Mouse (Mus musculus) limb, embryonic 10.5 days (tissue): ENCODE results near the gene Efcc1. TPM values are rescaled to one million over a fixed set of nuclear protein-coding genes. Genes with fewer than 3 reads are reported as not detected.
"Not testable (repeated sequence)": the region's sequence is repeated elsewhere in the genome, so short reads cannot be mapped to it uniquely, and the experiment has no call there.

Experiments
- DNase-seq: peaks from one replicate; pipeline ENCODE4 v3.0.0-alpha.2; 2017; ENCODE audit warnings: low spot score
- H3K27ac ChIP-seq: fragments of 300-500 bp; sonication (generic); 2 replicates; pipeline ENCODE4 v1.5.1; 2016; ENCODE audit warnings: mild to moderate bottlenecking
- H3K27me3 ChIP-seq: fragments of 300-500 bp; sonication (generic); 2 replicates; pipeline ENCODE4 v1.6.1; 2016; ENCODE audit warnings: low read depth, mild to moderate bottlenecking; ENCODE audit not compliant: poor library complexity, severe bottlenecking
- H3K36me3 ChIP-seq: fragments of 300-500 bp; sonication (generic); 2 replicates; pipeline ENCODE4 v1.6.1; 2016; ENCODE audit warnings: mild to moderate bottlenecking, moderate library complexity
- H3K4me1 ChIP-seq: fragments of 300-500 bp; sonication (generic); 2 replicates; pipeline ENCODE4 v1.6.1; 2016
- H3K4me3 ChIP-seq: fragments of 300-500 bp; sonication (generic); 2 replicates; pipeline ENCODE4 v1.5.1; 2016; ENCODE audit warnings: mild to moderate bottlenecking, moderate library complexity
- H3K9me3 ChIP-seq: fragments of 300-500 bp; sonication (generic); replicated peaks from 2 replicates; pipeline ENCODE4 v1.6.1; 2016; ENCODE audit warnings: mild to moderate bottlenecking
- WGBS: fragments of 180-500 bp; shearing (Covaris S2); methylation state at CpG from one replicate; pipeline ENCODE4 v1.1.7; 2016; 5-methylcytosine and 5-hydroxymethylcytosine counted together
- polyA plus RNA-seq: library from polyadenylated mRNA; unstranded; fragments of >200 nt; fragmentation: Nextera tagmentation; extraction: Ambion mirVana; gene quantifications from 2 replicates; pipeline ENCODE4 v1.2.1, GENCODE M21; 2016

Gene Efcc1
- polyA plus RNA-seq, 1 experiment from 2014 or later: 0.18 TPM

- no peaks in the 10 kb centered on the region for H3K9me3 ChIP-seq
- H3K4me1 ChIP-seq: no peaks in the 10 kb centered on the region
- no peak overlapping the region for H3K27ac ChIP-seq
- 89% methylated on average over 2 of the region's 2 CpGs for WGBS
- H3K36me3 ChIP-seq: no peaks in the 10 kb centered on the region
- no peak for DNase-seq
- no peak overlapping the region for H3K4me3 ChIP-seq
- H3K27me3 ChIP-seq: no peaks in the 10 kb centered on the region
Observed at GRCm38 (mm10) chr6:87748078-87748477, 17.4 kb downstream of the Efcc1 start.

DNA sequence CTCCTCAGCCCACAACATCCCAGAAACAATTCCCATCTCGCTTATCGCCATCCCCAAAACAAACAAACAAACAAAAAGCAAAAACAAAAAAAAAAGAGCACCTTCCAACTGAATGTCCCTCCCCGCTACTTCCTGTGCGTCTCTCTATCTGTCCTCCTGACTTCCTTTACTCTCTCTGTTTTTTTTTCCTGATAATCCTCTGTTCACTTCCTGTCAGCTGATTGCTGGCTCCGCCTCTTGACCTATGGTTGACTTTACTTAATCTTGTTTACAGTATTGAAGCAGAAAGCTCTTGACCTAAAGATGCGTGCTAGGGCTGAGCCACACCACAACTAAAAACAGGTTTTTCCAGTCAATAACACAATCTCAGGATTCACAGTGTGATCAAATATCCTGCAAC is 17.9 kb downstream of the Efcc1 start:
- no peaks in the 10 kb centered on the region for H3K9me3 ChIP-seq
- no peaks in the 10 kb centered on the region for H3K36me3 ChIP-seq
- no peaks in the 10 kb centered on the region for H3K27me3 ChIP-seq
- DNase-seq: no peak
- no peak overlapping the region for H3K27ac ChIP-seq
- H3K4me1 ChIP-seq: no peaks in the 10 kb centered on the region
- H3K4me3 ChIP-seq: no peak overlapping the region
- WGBS: 89% methylated on average over 6 of the region's 6 CpGs

GRCm38 (mm10) chr6:87750184-87750910 is 19.7 kb downstream of the Efcc1 start:
- WGBS: 85% methylated on average over 8 of the region's 8 CpGs

GRCm38 (mm10) chr6:87751574-87751973 is 20.9 kb downstream of the Efcc1 start:
- Histone ChIP-seq H3K9me3 (no peaks in the 10 kb centered on the region), H3K4me1 (0 out of 2 replicates have a peak, but pooled peaks cover 3% of the 10 kb centered on the region), H3K27me3 (no peaks in the 10 kb centered on the region), H3K27ac (no peak overlapping the region), H3K36me3 (no peaks in the 10 kb centered on the region), H3K4me3 (no peak overlapping the region)
- 89% methylated on average over 6 of the region's 6 CpGs for WGBS
- DNase-seq: no peak

More at GRCm38 (mm10) chr6:87750184-87750910, 19.7 kb downstream of the Efcc1 start:
- H3K9me3 ChIP-seq: no peaks in the 10 kb centered on the region
- no peak overlapping the region for H3K27ac ChIP-seq
- DNase-seq: no peak
- H3K4me3 ChIP-seq: no peak overlapping the region
- no peaks in the 10 kb centered on the region for H3K36me3 ChIP-seq
- H3K4me1 ChIP-seq: 0 out of 2 replicates have a peak, but pooled peaks cover 3% of the 10 kb centered on the region
- no peaks in the 10 kb centered on the region for H3K27me3 ChIP-seq

DNA sequence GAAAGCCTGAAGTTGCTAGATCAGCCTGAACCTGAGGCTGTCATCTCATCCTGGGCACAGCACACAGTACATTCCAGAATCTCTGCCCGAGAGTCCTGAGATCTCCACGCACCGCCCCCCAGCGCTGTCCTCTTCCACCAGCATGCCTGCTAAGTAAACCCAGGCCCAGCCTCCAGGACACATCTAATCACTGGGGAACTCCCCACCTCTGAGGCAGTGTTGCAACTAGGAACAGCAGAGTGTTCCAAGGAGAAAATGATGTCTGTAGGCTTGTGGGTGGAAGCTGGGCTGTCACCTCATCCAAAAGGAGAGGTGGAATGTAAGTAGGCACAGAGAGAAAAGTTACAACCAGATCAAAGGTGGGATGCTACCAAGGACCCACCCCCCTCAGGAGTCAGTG is 24.5 kb downstream of the Efcc1 start:
- DNase-seq: no peak
- no peaks in the 10 kb centered on the region for H3K9me3 ChIP-seq
- H3K27me3 ChIP-seq: no peaks in the 10 kb centered on the region
- no peak overlapping the region for H3K27ac ChIP-seq
- H3K4me1 ChIP-seq: 0 out of 2 replicates have a peak, but pooled peaks cover 3% of the 10 kb centered on the region
- 89% methylated on average over 4 of the region's 4 CpGs for WGBS
- no peaks in the 10 kb centered on the region for H3K36me3 ChIP-seq
- no peak overlapping the region for H3K4me3 ChIP-seq

GRCm38 (mm10) chr6:87756896-87757295 is 26.2 kb downstream of the Efcc1 start:
- Histone ChIP-seq H3K36me3 (no peaks in the 10 kb centered on the region), H3K27me3 (no peaks in the 10 kb centered on the region), H3K4me3 (no peak overlapping the region), H3K27ac (no peak overlapping the region), H3K4me1 (0 out of 2 replicates have a peak, but pooled peaks cover 3% of the 10 kb centered on the region), H3K9me3 (no peaks in the 10 kb centered on the region)
- 93% methylated on average over 8 of the region's 8 CpGs for WGBS
- no peak for DNase-seq

DNA sequence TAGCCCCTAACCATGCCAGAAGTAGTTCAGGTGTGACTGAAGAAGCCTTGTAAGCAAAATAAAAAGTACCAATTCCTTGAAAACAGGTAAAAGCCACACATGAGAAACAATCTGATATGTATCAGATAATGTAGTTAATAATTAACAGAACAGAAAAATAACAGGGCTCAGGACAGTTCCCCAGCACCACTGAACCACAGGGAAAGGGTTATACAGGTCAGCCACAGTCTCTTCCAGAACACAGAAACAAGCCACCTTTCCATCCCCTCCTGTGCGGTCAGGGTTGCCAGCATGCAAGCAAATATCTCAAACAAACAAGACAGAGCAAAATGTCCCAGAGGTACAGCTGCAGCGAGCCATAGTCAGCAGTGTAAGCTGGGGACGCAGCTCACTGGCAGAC is 28.7 kb downstream of the Efcc1 start:
- no peaks in the 10 kb centered on the region for H3K4me1 ChIP-seq
- WGBS: 79% methylated on average over 3 of the region's 3 CpGs
- no peaks in the 10 kb centered on the region for H3K9me3 ChIP-seq
- H3K36me3 ChIP-seq: no peaks in the 10 kb centered on the region
- DNase-seq: no peak
- no peaks in the 10 kb centered on the region for H3K27me3 ChIP-seq
- no peak overlapping the region for H3K4me3 ChIP-seq
- H3K27ac ChIP-seq: no peak overlapping the region

- DNase-seq: no peak
- Histone ChIP-seq H3K4me3 (no peak overlapping the region), H3K27ac (no peak overlapping the region), H3K9me3 (no peaks in the 10 kb centered on the region), H3K27me3 (no peaks in the 10 kb centered on the region), H3K36me3 (no peaks in the 10 kb centered on the region), H3K4me1 (no peaks in the 10 kb centered on the region)
- WGBS: 67% methylated on average over 3 of the region's 3 CpGs
Observed at GRCm38 (mm10) chr6:87759850-87760249, 29.2 kb downstream of the Efcc1 start.

GRCm38 (mm10) chr6:87762161-87762560 is 31.5 kb downstream of the Efcc1 start:
- H3K36me3 ChIP-seq: no peaks in the 10 kb centered on the region
- DNase-seq: no peak
- no peaks in the 10 kb centered on the region for H3K4me1 ChIP-seq
- no peak overlapping the region for H3K27ac ChIP-seq
- no peaks in the 10 kb centered on the region for H3K27me3 ChIP-seq
- WGBS: 81% methylated on average over 5 of the region's 5 CpGs
- H3K9me3 ChIP-seq: no peaks in the 10 kb centered on the region
- H3K4me3 ChIP-seq: no peak overlapping the region

DNA sequence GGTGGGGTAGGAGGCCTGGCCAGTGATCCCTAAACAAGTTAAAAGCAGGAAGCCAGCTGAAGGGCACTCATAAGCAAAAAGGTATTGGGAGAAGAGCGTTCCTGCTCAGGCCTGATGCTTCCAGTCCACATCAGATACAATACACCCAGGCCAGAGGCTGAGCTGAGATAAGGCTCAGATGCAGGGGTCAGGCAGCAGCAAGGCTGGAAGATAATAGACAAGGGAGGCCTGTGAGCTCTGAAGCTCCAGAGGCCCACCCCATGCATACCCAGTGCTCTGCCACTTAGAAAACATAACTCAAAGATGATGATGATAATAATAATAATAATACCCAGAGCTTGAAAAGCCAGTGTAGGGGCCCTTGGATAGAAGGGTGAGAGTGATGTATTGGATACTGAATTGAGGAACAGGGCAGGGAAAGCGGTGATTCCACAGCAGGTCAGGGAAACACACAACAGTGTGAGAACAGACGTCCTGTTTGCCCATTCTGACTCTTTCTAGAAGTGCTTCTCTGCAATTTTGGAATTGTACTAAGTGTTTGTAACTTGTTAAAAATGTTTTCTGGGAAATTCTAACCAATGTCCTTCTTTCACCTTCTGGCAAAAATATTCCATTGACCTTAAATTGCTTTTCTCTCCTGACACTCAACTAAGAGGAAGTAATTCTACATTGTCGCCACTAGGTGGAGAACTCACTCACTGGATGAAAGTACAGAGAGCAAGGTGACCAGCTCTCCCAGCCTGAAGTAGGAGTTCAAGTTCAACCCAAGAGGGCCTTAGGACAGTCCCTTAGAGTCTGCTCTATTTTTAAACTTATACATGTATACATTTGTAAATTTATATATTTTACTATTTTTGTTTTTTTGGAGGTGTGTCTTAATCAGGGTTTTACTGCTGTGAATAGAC is 33.0 kb downstream of the Efcc1 start:
- H3K9me3 ChIP-seq: no peaks in the 10 kb centered on the region
- H3K27ac ChIP-seq: no peak overlapping the region
- no peaks in the 10 kb centered on the region for H3K36me3 ChIP-seq
- H3K27me3 ChIP-seq: no peaks in the 10 kb centered on the region
- no peaks in the 10 kb centered on the region for H3K4me1 ChIP-seq
- WGBS: 70% methylated on average over 4 of the region's 4 CpGs
- no peak overlapping the region for H3K4me3 ChIP-seq
- no peak for DNase-seq

GRCm38 (mm10) chr6:87764296-87764695 is 33.6 kb downstream of the Efcc1 start:
- not testable (repeated sequence) for H3K36me3 ChIP-seq, H3K9me3 ChIP-seq, H3K4me3 ChIP-seq, H3K27me3 ChIP-seq, DNase-seq, H3K4me1 ChIP-seq, H3K27ac ChIP-seq
- 85% methylated on average over 2 of the region's 2 CpGs for WGBS

DNA sequence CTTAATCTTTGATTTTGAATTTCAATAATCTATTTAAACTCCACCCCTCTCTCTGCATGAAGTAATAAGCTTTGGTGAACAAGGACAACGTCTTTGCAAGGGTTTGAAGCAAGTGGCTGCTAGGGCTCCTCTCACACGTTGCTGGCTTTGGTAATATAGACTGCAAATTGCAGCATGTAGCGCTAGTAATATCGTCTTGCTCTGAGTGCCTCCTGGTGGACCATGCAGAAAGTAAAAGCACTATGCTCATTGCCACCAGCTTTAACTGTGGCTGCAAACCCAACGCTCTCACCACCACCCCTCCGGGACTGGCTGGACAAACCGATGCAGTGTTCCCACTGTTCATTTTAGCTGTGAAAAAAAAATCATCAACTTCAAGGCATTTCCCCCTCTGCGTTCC is 40.0 kb downstream of the Efcc1 start:
- no peak for DNase-seq
- Histone ChIP-seq H3K36me3 (no peaks in the 10 kb centered on the region), H3K4me3 (no peak overlapping the region), H3K27me3 (no peaks in the 10 kb centered on the region), H3K4me1 (no peaks in the 10 kb centered on the region), H3K9me3 (no peaks in the 10 kb centered on the region), H3K27ac (no peak overlapping the region)
- WGBS: 64% methylated on average over 8 of the region's 8 CpGs

GRCm38 (mm10) chr6:87774466-87774865 is 43.8 kb downstream of the Efcc1 start:
- Histone ChIP-seq H3K27ac (no peak overlapping the region), H3K27me3 (no peaks in the 10 kb centered on the region), H3K4me3 (no peak overlapping the region), H3K9me3 (no peaks in the 10 kb centered on the region), H3K36me3 (no peaks in the 10 kb centered on the region), H3K4me1 (no peaks in the 10 kb centered on the region)
- WGBS: 46% methylated on average over 1 of the region's 1 CpGs
- no peak for DNase-seq
